Mouse (Mus musculus) hindbrain, embryonic 14.5 days (tissue): ENCODE results near the gene Gm21677. TPM values are rescaled to one million over a fixed set of nuclear protein-coding genes. Genes with fewer than 3 reads are reported as not detected.
"Not testable (repeated sequence)": the region's sequence is repeated elsewhere in the genome, so short reads cannot be mapped to it uniquely, and the experiment has no call there.

Source experiments
- ATAC-seq: fragments of 200-750 bp; cut with Nextera tagmentation; 2 replicates; pipeline ENCODE4 v1.8.0; 2017; ENCODE audit warnings: moderate number of reproducible peaks, mild to moderate bottlenecking, moderate TSS enrichment, moderate library complexity; ENCODE audit not compliant: low FRiP score
- DNase-seq: peaks from one replicate; pipeline ENCODE4 v3.0.0-alpha.2; 2015; ENCODE audit warnings: low spot score
- H3K27ac ChIP-seq: fragments of 300-500 bp; sonication (generic); 2 replicates; pipeline ENCODE4 v1.5.1; 2014; ENCODE audit warnings: mild to moderate bottlenecking, moderate library complexity
- H3K27me3 ChIP-seq: fragments of 300-500 bp; sonication (generic); 2 replicates; pipeline ENCODE4 v1.6.1; 2014; ENCODE audit warnings: mild to moderate bottlenecking, low read length, mixed read lengths; ENCODE audit not compliant: control insufficient read depth, insufficient read depth
- H3K36me3 ChIP-seq: fragments of 300-500 bp; sonication (generic); replicated peaks from 2 replicates; pipeline ENCODE4 v1.6.1; 2014; ENCODE audit not compliant: control insufficient read depth, insufficient read depth
- H3K4me1 ChIP-seq: fragments of 300-500 bp; sonication (generic); replicated peaks from 2 replicates; pipeline ENCODE4 v1.6.1; 2014; ENCODE audit warnings: antibody characterized with exemption, low read length, mixed read lengths; ENCODE audit not compliant: control insufficient read depth, insufficient read depth
- H3K4me2 ChIP-seq: fragments of 300-500 bp; sonication (generic); replicated peaks from 2 replicates; pipeline ENCODE4 v1.6.1; 2014; ENCODE audit warnings: mild to moderate bottlenecking, moderate library complexity
- H3K4me3 ChIP-seq: fragments of 300-500 bp; sonication (generic); replicated peaks from 2 replicates; pipeline ENCODE4 v1.5.1; 2014; ENCODE audit warnings: mild to moderate bottlenecking, low read length
- H3K9ac ChIP-seq: fragments of 300-500 bp; sonication (generic); 2 replicates; pipeline ENCODE4 v1.6.1; 2014
- H3K9me3 ChIP-seq: fragments of 300-500 bp; sonication (generic); 2 replicates; pipeline ENCODE4 v1.6.1; 2016; ENCODE audit warnings: low read length; ENCODE audit not compliant: control insufficient read depth
- WGBS: fragments of 180-500 bp; shearing (Covaris S2); extraction: QIAGEN DNeasy Blood & Tissue Kit; methylation state at CpG from one replicate; pipeline ENCODE4 v1.1.7; 2014; 5-methylcytosine and 5-hydroxymethylcytosine counted together
- polyA plus RNA-seq: library from polyadenylated mRNA; unstranded; fragments of >200 nt; fragmentation: Nextera tagmentation; extraction: Ambion mirVana; gene quantifications from 2 replicates; pipeline ENCODE4 v1.2.1, GENCODE M21; 2014

The Gm21677 gene
- polyA plus RNA-seq = not detected in 2 replicates

DNA sequence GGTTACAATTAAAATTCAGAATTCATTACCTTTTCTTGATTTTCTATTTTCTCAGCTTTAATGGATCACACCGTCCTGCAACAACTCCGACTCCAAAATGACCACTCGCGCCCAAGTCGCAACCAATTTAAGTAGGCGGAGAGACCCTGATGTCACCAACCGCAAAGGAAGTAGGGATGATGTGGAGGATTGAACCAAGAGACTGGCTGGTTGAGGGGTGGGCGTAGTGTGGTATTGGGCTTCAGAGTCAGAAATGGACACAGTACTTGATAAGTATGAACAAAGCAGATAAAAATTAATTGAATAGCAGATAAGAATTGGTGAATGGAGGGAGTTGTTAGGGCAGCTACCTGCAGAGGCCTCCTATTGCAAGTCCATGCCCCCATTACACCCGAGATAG lies at the start of gene Gm21677:
TSS of gene Gm21677 (minus strand) at position 101 of the 400 bp plus-strand sequence.
- not testable (repeated sequence) for ATAC-seq, H3K36me3 ChIP-seq, H3K27ac ChIP-seq, H3K4me2 ChIP-seq, DNase-seq, H3K27me3 ChIP-seq, H3K4me3 ChIP-seq, H3K4me1 ChIP-seq, H3K9me3 ChIP-seq, H3K9ac ChIP-seq
- no CpG with 5 or more reads among the region's 9 CpGs for WGBS

DNA sequence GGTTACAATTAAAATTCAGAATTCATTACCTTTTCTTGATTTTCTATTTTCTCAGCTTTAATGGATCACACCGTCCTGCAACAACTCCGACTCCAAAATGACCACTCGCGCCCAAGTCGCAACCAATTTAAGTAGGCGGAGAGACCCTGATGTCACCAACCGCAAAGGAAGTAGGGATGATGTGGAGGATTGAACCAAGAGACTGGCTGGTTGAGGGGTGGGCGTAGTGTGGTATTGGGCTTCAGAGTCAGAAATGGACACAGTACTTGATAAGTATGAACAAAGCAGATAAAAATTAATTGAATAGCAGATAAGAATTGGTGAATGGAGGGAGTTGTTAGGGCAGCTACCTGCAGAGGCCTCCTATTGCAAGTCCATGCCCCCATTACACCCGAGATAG lies 39.0 kb upstream of the Gm21677 start, which contains the start of gene Gm21693:
TSS of gene Gm21693 (minus strand) at position 101 of the 400 bp plus-strand sequence.
- H3K9me3 ChIP-seq, H3K9ac ChIP-seq, H3K27ac ChIP-seq, DNase-seq, H3K36me3 ChIP-seq, ATAC-seq, H3K4me1 ChIP-seq, H3K4me2 ChIP-seq, H3K27me3 ChIP-seq, H3K4me3 ChIP-seq: not testable (repeated sequence)
- no CpG with 5 or more reads among the region's 9 CpGs for WGBS

DNA sequence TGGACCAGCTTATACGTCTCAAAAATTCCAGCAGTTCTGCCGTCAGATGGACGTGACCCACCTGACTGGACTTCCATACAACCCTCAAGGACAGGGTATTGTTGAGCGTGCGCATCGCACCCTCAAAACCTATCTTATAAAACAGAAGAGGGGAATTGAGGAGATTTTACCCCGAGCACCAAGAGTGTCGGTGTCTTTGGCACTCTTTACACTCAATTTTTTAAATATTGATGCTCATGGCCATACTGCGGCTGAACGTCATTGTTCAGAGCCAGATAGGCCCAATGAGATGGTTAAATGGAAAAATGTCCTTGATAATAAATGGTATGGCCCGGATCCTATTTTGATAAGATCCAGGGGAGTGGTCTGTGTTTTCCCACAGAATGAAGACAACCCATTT lies 34.4 kb upstream of the Gm21677 start:
- ATAC-seq, H3K9me3 ChIP-seq, H3K27ac ChIP-seq, DNase-seq, H3K36me3 ChIP-seq, H3K27me3 ChIP-seq, H3K4me2 ChIP-seq, H3K4me3 ChIP-seq, H3K4me1 ChIP-seq, H3K9ac ChIP-seq: not testable (repeated sequence)
- no CpG with 5 or more reads among the region's 11 CpGs for WGBS

Other genes with a start within 250 kb of the Gm21677 start
- gene Gm21693, start 38.9 kb upstream of the Gm21677 start, polyA plus RNA-seq = not detected in 2 replicates
- not detected in 2 replicates for gene Gm21704, start 103.7 kb upstream of the Gm21677 start, polyA plus RNA-seq
- not detected in 2 replicates for gene Gm21708, start 103.7 kb upstream of the Gm21677 start, polyA plus RNA-seq